Mouse (Mus musculus) hindbrain, embryonic 13.5 days (tissue): ENCODE results near the gene Irgm2. TPM values are rescaled to one million over a fixed set of nuclear protein-coding genes. Genes with fewer than 3 reads are reported as not detected.

ENCODE experiments used
- ATAC-seq: fragments of 200-750 bp; cut with Nextera tagmentation; 2 replicates; pipeline ENCODE4 v1.8.0; 2017; ENCODE audit warnings: moderate TSS enrichment; ENCODE audit not compliant: low FRiP score
- H3K27ac ChIP-seq: fragments of 300-500 bp; sonication (generic); 2 replicates; pipeline ENCODE4 v1.5.1; 2015; ENCODE audit warnings: inconsistent platforms, mild to moderate bottlenecking, moderate library complexity
- H3K27me3 ChIP-seq: fragments of 300-500 bp; sonication (generic); 2 replicates; pipeline ENCODE4 v1.6.1; 2015; ENCODE audit warnings: mild to moderate bottlenecking, inconsistent platforms
- H3K36me3 ChIP-seq: fragments of 300-500 bp; sonication (generic); 2 replicates; pipeline ENCODE4 v1.6.1; 2015; ENCODE audit warnings: mild to moderate bottlenecking, inconsistent platforms
- H3K4me1 ChIP-seq: fragments of 300-500 bp; sonication (generic); replicated peaks from 2 replicates; pipeline ENCODE4 v1.6.1; 2015; ENCODE audit warnings: inconsistent platforms
- H3K4me2 ChIP-seq: fragments of 300-500 bp; sonication (generic); 2 replicates; pipeline ENCODE4 v1.6.1; 2015; ENCODE audit warnings: inconsistent platforms, mild to moderate bottlenecking, moderate library complexity
- H3K4me3 ChIP-seq: fragments of 300-500 bp; sonication (generic); 2 replicates; pipeline ENCODE4 v1.5.1; 2015; ENCODE audit warnings: mild to moderate bottlenecking, inconsistent platforms
- H3K9ac ChIP-seq: fragments of 300-500 bp; sonication (generic); 2 replicates; pipeline ENCODE4 v1.6.1; 2015; ENCODE audit warnings: mild to moderate bottlenecking, inconsistent platforms
- H3K9me3 ChIP-seq: fragments of 300-500 bp; sonication (generic); 2 replicates; pipeline ENCODE4 v1.6.1; 2016; ENCODE audit warnings: inconsistent platforms
- WGBS: fragments of 180-500 bp; shearing (Covaris S2); methylation state at CpG from one replicate; pipeline ENCODE4 v1.1.7; 2015; 5-methylcytosine and 5-hydroxymethylcytosine counted together
- polyA plus RNA-seq: library from polyadenylated mRNA; unstranded; fragments of >200 nt; fragmentation: Nextera tagmentation; extraction: Ambion mirVana; gene quantifications from 2 replicates; pipeline ENCODE4 v1.2.1, GENCODE M21; 2015

Irgm2 gene
- polyA plus RNA-seq, 1 experiment from 2014 or later: 0.99 TPM

DNA sequence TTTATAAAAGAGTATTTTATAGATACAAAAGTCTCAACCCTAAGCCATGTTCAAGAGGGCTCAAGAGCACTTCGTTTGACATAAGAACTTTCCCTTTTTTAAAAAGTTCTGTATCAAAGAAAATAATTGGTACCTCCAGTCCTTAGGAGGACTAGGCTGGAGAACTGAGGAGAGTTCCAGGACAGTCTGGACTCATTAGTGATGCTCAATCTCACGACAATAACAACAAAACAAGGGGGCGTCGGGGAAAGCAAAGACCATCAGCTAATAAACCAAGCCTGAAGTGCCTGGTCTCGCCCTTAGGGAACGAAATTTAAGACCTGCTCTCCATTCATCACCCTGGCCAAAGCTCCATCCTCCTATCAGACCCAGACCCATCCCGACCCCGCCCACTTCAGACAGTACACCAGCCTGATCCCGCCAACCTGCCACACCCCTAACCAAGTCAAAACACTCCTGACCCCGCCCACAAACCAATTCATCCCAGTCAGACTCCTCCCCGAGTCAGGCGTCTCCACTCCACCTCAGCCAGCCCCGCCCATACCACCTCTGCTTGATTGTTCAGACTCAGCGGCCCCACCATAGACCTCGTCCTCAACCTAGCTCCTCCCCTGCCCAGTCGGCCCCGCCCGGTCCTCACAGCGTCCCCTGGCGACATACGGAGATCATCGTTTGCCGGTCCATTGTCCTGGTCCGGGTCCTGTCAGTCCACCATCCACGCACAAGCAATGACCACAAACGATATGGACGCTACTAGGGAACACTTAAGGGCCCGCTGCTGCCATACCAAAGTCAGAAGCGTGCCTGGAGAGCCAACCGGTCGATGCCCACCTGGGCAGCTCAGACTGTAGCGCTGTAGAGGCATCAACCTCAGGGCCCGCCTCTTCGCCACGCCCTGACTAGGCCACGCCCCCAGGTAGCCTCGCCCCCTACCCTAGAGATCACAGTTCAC lies 39.7 kb downstream of the Irgm2 start:
- H3K4me3 ChIP-seq: peak overlapping the region; percentile 45
- H3K27me3 ChIP-seq: peaks cover 10% of the 10 kb centered on the region
- no peaks in the 10 kb centered on the region for H3K36me3 ChIP-seq
- peak overlapping the region; percentile 65 for H3K9ac ChIP-seq
- H3K4me2 ChIP-seq: peak overlapping the region; percentile 63
- H3K9me3 ChIP-seq: no peaks in the 10 kb centered on the region
- WGBS: 1% methylated on average over 37 of the region's 37 CpGs
- H3K27ac ChIP-seq: peak overlapping the region; percentile 32; the same call in 1 of the 2 replicates
- peak; percentile 93 for ATAC-seq
- peaks cover 5% of the 10 kb centered on the region for H3K4me1 ChIP-seq

DNA sequence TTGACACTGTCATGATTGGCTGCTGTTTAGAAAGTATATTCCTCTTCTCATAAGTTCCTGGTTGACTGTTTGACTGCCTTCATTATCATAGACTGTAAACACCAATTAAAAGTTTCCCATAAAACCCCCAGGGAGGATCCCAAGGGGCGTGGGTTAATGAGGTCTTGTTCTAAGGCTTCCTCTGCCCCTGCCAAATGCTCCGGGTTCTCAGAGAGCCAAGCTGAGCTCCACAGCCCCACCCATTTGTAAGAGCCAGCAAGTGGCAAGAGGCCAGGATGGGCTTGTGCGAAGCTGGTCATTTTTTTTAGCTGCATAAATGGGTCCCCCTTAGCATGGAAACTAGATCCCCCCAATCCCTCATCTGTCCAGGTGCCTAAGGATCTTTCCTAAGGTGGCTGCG lies 47.9 kb downstream of the Irgm2 start:
- no peaks in the 10 kb centered on the region for H3K4me1 ChIP-seq
- 54% methylated on average over 4 of the region's 4 CpGs for WGBS
- H3K9me3 ChIP-seq: no peaks in the 10 kb centered on the region
- no peaks in the 10 kb centered on the region for H3K36me3 ChIP-seq
- no peak for ATAC-seq
- no peak overlapping the region for H3K9ac ChIP-seq
- H3K4me2 ChIP-seq: no peak overlapping the region
- no peak overlapping the region for H3K27ac ChIP-seq
- H3K4me3 ChIP-seq: no peak overlapping the region
- H3K27me3 ChIP-seq: peaks cover 7% of the 10 kb centered on the region

DNA sequence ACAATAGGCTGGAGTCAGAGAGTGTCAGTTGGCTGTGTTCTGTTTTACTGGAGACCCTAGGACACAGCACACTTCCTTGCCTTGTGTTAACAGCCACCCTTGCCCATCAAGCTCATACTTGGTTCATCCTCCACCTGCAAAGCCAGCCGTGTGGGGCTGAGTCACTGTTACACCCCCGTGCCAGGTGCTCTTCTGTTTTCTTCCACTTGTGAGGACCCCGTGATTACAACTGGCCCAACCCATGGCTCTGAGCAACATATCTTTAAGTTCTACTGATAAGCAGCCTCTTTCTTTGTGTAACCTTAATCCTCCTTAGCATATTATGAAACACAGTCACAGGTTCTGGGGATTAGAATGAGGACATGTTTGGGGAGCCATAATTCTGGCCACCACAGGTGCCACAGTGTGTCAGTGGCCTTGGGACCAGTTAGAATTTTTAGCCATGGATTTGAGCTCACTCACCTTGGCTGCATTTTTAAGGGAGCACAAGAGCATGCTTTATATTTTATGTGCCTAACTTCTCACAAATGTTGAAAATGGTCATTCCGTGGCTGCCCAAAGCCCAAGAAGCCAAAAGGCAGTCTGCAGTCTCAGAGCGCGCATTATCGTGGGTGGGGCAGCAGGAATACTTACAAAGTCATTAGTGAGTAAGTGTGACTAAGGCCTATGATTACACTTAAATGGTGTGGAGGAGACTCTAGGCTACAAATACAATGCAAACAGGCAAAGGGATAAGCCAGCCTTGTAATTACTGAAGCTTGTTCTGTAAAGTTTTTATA lies 50.0 kb downstream of the Irgm2 start:
- Histone ChIP-seq H3K4me3 (no peak overlapping the region), H3K9me3 (no peaks in the 10 kb centered on the region), H3K36me3 (no peaks in the 10 kb centered on the region), H3K27me3 (no peaks in the 10 kb centered on the region), H3K27ac (no peak overlapping the region), H3K9ac (no peak overlapping the region), H3K4me2 (no peak overlapping the region), H3K4me1 (no peaks in the 10 kb centered on the region)
- no peak for ATAC-seq
- 86% methylated on average over 7 of the region's 7 CpGs for WGBS

DNA sequence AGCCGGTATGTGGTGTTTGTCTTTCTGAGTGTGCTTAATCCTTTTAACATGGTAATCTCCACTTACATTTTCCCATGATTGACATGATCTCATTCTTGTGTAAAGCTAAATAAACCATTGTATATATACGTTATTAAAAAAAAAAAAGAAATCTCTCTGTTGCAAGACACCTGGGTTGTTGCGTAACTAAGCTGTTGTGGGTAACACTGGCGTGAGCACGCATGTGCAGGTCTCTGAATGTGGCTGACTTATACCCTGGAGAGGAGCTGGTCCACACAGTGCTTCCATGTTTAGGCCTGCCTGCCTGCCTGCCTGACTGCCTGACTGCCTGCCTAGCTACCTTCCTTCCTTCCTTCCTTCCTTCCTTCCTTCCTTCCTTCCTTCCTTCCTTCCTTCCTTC lies 51.1 kb downstream of the Irgm2 start:
- Histone ChIP-seq H3K9ac (no peak overlapping the region), H3K9me3 (no peaks in the 10 kb centered on the region), H3K27me3 (no peaks in the 10 kb centered on the region), H3K4me1 (no peaks in the 10 kb centered on the region), H3K4me2 (no peak overlapping the region), H3K36me3 (no peaks in the 10 kb centered on the region), H3K27ac (no peak overlapping the region), H3K4me3 (no peak overlapping the region)
- ATAC-seq: no peak
- WGBS: 85% methylated on average over 5 of the region's 5 CpGs

DNA sequence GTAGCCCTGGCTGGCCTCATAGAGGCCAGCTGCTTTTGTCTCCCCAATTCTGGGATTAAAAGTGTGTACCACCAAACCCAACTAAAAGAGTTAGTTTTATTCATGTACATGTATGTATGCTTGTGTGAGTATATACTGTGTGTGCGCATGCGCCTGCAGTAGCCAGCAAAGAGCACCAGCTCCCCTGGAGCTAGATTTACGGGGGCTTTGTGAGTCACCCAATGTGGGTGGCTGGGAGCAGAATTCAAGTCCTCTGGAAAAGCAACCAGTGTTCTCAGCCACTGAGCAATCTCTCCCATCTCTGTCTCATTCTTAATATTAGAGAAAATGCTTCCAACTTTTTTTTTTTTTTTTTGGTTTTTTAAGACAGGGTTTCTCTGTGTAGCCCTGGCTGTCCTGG lies 55.0 kb downstream of the Irgm2 start:
- no peak overlapping the region for H3K4me2 ChIP-seq
- no peaks in the 10 kb centered on the region for H3K9me3 ChIP-seq
- H3K9ac ChIP-seq: no peak overlapping the region
- H3K27me3 ChIP-seq: no peaks in the 10 kb centered on the region
- H3K36me3 ChIP-seq: no peaks in the 10 kb centered on the region
- 91% methylated on average over 3 of the region's 3 CpGs for WGBS
- no peaks in the 10 kb centered on the region for H3K4me1 ChIP-seq
- H3K4me3 ChIP-seq: no peak overlapping the region
- no peak for ATAC-seq
- no peak overlapping the region for H3K27ac ChIP-seq

- 82% methylated on average over 5 of the region's 5 CpGs for WGBS
- Histone ChIP-seq H3K27me3 (no peaks in the 10 kb centered on the region), H3K4me2 (no peak overlapping the region), H3K9ac (no peak overlapping the region), H3K27ac (no peak overlapping the region), H3K4me1 (no peaks in the 10 kb centered on the region), H3K9me3 (no peaks in the 10 kb centered on the region), H3K4me3 (no peak overlapping the region), H3K36me3 (no peaks in the 10 kb centered on the region)
- ATAC-seq: no peak
Observed at GRCm38 (mm10) chr11:58257816-58258215, 58.4 kb downstream of the Irgm2 start.

GRCm38 (mm10) chr11:58260156-58260555 lies 60.7 kb downstream of the Irgm2 start:
- Histone ChIP-seq H3K27ac (no peak overlapping the region), H3K4me1 (no peaks in the 10 kb centered on the region), H3K36me3 (no peaks in the 10 kb centered on the region), H3K4me2 (no peak overlapping the region), H3K9me3 (no peaks in the 10 kb centered on the region), H3K9ac (no peak overlapping the region), H3K4me3 (no peak overlapping the region), H3K27me3 (no peaks in the 10 kb centered on the region)
- 95% methylated on average over 4 of the region's 4 CpGs for WGBS
- no peak for ATAC-seq

DNA sequence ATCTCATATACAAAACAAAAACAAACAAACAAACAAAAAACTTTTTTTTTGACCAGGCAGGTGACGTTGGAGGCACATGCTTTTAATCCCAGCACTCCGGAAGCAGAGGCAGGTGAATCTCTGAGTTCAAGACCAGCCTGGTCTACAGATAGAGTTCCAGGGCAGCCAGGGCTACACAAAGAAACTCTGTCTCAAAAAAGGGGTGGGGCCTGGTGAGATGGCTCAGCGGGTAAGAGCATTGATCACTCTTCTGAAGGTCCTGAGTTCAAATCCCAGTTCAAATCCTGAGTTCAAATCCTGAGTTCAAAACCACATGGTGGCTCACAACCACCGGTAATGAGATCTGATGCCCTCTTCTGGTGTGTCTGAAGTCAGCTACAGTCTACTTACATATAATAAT lies 62.4 kb downstream of the Irgm2 start:
- H3K4me1 ChIP-seq: no peaks in the 10 kb centered on the region
- no peak overlapping the region for H3K9ac ChIP-seq
- H3K27me3 ChIP-seq: no peaks in the 10 kb centered on the region
- 92% methylated on average over 4 of the region's 4 CpGs for WGBS
- no peak for ATAC-seq
- H3K9me3 ChIP-seq: no peaks in the 10 kb centered on the region
- H3K27ac ChIP-seq: no peak overlapping the region
- H3K4me2 ChIP-seq: no peak overlapping the region
- H3K36me3 ChIP-seq: no peaks in the 10 kb centered on the region
- no peak overlapping the region for H3K4me3 ChIP-seq

DNA sequence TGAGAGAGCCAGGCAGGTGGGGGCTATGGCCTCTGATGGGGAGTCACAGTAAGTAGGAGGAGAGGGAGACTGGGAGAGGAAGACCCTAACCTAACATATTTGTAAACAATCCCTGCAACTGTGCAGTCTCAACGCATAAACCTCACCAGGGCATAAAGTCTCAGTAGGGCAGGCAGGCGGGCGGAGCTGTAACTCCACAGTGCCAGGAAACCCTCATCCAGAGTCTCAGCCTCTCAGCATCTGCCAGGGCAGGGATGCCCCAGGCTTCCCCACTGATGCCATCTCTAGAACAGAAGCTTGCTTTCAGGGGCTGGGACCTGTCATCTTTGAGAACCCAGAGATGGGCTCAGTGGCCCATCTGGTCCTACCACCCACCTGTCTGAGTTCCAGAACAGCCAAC lies 62.9 kb downstream of the Irgm2 start:
- WGBS: 95% methylated on average over 3 of the region's 3 CpGs
- Histone ChIP-seq H3K27me3 (no peaks in the 10 kb centered on the region), H3K4me1 (no peaks in the 10 kb centered on the region), H3K4me3 (no peak overlapping the region), H3K27ac (no peak overlapping the region), H3K9ac (no peak overlapping the region), H3K4me2 (no peak overlapping the region), H3K9me3 (no peaks in the 10 kb centered on the region), H3K36me3 (no peaks in the 10 kb centered on the region)
- no peak for ATAC-seq

DNA sequence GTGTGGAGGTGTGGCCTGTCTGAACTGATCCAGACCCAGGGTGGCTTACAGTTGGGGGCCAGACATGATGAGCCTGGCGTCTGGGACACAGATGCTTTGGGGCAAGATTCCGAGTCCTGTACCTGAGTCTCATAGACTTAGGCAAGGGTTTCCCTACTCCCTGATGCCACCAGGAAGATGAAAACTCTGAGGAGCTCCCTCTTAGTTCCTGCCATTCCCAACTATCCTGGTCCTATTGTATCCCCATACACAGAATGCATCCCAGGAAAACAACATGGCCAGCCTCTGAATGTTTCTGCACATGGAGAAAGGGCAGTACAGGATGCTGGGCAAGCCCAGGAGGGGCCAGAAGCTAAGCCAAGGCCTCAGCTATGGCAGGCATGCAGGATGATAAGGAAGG lies 64.1 kb downstream of the Irgm2 start:
- H3K4me1 ChIP-seq: no peaks in the 10 kb centered on the region
- H3K9me3 ChIP-seq: no peaks in the 10 kb centered on the region
- H3K9ac ChIP-seq: no peak overlapping the region
- no peak overlapping the region for H3K4me2 ChIP-seq
- WGBS: 84% methylated on average over 2 of the region's 2 CpGs
- H3K27me3 ChIP-seq: no peaks in the 10 kb centered on the region
- H3K27ac ChIP-seq: no peak overlapping the region
- no peak for ATAC-seq
- H3K4me3 ChIP-seq: no peak overlapping the region
- no peaks in the 10 kb centered on the region for H3K36me3 ChIP-seq

DNA sequence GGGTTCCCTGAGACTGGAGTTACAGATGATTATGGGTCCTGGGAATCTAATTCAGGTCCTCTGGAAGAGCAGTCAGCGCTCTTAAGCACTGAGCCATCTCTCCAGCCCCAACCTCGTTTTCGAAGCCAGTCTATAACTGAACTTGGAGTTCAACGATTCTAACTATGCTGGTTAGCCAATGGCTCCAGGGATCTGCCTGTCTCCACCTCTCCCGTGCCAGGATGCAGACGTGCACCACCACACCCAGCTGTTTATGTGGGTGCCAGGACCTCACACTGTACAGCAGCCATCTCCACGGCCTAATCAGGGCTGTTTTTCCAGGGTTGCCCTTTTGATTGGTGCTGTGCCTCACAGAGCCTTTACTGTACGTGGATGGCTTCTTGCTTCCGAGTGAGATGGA lies 65.1 kb downstream of the Irgm2 start:
- no peaks in the 10 kb centered on the region for H3K4me1 ChIP-seq
- no peak overlapping the region for H3K9ac ChIP-seq
- H3K4me2 ChIP-seq: no peak overlapping the region
- 88% methylated on average over 9 of the region's 9 CpGs for WGBS
- H3K27ac ChIP-seq: no peak overlapping the region
- H3K4me3 ChIP-seq: no peak overlapping the region
- no peaks in the 10 kb centered on the region for H3K9me3 ChIP-seq
- no peaks in the 10 kb centered on the region for H3K27me3 ChIP-seq
- ATAC-seq: no peak
- no peaks in the 10 kb centered on the region for H3K36me3 ChIP-seq

DNA sequence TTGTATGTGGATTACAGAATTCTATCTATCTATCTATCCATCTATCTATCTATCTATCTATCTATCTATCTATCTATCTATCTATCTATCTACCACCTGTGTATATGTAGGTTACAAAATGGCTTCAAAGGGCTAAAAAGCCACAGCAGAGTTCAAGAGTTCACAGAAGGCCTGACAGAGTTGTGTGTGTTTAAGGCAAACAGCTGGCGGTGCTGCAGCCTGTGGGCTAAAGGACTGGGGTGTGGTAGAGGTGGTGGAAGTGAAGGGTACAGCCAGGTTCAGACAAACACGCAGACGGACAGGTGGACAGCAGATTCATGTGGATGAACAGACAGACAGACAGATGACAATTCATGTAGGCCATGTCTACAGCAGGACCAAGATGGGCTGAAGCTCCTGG lies 68.9 kb downstream of the Irgm2 start:
- Histone ChIP-seq H3K4me3 (no peak overlapping the region), H3K27ac (no peak overlapping the region), H3K27me3 (no peaks in the 10 kb centered on the region), H3K4me1 (no peaks in the 10 kb centered on the region), H3K36me3 (no peaks in the 10 kb centered on the region), H3K9ac (no peak overlapping the region), H3K9me3 (no peaks in the 10 kb centered on the region), H3K4me2 (no peak overlapping the region)
- WGBS: 89% methylated on average over 3 of the region's 3 CpGs
- ATAC-seq: no peak
